Mouse (Mus musculus): Measurements from ENCODE around the gene Tspan31. TPM values are rescaled to one million over a fixed set of nuclear protein-coding genes. Genes with fewer than 3 reads are reported as not detected.

The Tspan31 gene
- total and polyA plus RNA-seq, 2 experiments from 2014 or later, result 73.5 to 117 TPM

GRCm38 (mm10) chr10:127111001-127111887 lies 41.2 kb upstream of the Tspan31 start:
- ATAC-seq (ENCODE audit: insufficient read depth, low read depth) (no peak), DNase-seq (ENCODE audit: low spot score) (no peak)
- Histone ChIP-seq H3K4me3 (ENCODE audit: low read depth, low read length) (no peak overlapping the region), H3K4me2 (ENCODE audit: low read depth, low read length) (no peak overlapping the region), H3K27ac (ENCODE audit: low read depth) (no peak overlapping the region), H3K36me3 (replicated peaks; ENCODE audit: control insufficient read depth, insufficient read depth, low read length) (peaks cover 17% of the 10 kb centered on the region; the same call in 1 of the 2 replicates), H3K9ac (replicated peaks; ENCODE audit: low read depth, low read length) (no peak overlapping the region), H3K9me3 (replicated peaks; ENCODE audit: control insufficient read depth, low read length) (no peaks in the 10 kb centered on the region), H3K27me3 (ENCODE audit: control insufficient read depth, insufficient read depth, low read length) (no peaks in the 10 kb centered on the region), H3K4me1 (ENCODE audit: control insufficient read depth, insufficient read depth) (no peaks in the 10 kb centered on the region)
- TF ChIP-seq EP300 (IDR thresholded peaks at IDR 0.05; ENCODE audit: low read depth) (no peak), CTCF (IDR thresholded peaks at IDR 0.05; ENCODE audit: low read depth) (no peak)
- WGBS, result 82% methylated on average over 15 of the region's 15 CpGs

GRCm38 (mm10) chr10:127108262-127108583 lies 38.2 kb upstream of the Tspan31 start:
- no peak overlapping the region for H3K4me2 ChIP-seq (ENCODE audit: low read depth, low read length)
- ATAC-seq (ENCODE audit: insufficient read depth, low read depth), result no peak
- H3K4me3 ChIP-seq (ENCODE audit: low read depth, low read length), result no peak overlapping the region
- 54% methylated on average over 3 of the region's 3 CpGs for WGBS
- H3K4me1 ChIP-seq (ENCODE audit: control insufficient read depth, insufficient read depth), result no peaks in the 10 kb centered on the region
- no peak for TF ChIP-seq CTCF (IDR thresholded peaks at IDR 0.05; ENCODE audit: low read depth)
- TF ChIP-seq EP300 (IDR thresholded peaks at IDR 0.05; ENCODE audit: low read depth), result no peak
- no peak for DNase-seq (ENCODE audit: low spot score)
- no peaks in the 10 kb centered on the region for H3K9me3 ChIP-seq (replicated peaks; ENCODE audit: control insufficient read depth, low read length)
- no peaks in the 10 kb centered on the region for H3K27me3 ChIP-seq (ENCODE audit: control insufficient read depth, insufficient read depth, low read length)
- H3K9ac ChIP-seq (replicated peaks; ENCODE audit: low read depth, low read length), result no peak overlapping the region
- H3K27ac ChIP-seq (ENCODE audit: low read depth), result no peak overlapping the region
- H3K36me3 ChIP-seq (replicated peaks; ENCODE audit: control insufficient read depth, insufficient read depth, low read length), result peaks cover 21% of the 10 kb centered on the region; the same call in 1 of the 2 replicates

- H3K27me3 ChIP-seq (ENCODE audit: control insufficient read depth, insufficient read depth, low read length), result no peaks in the 10 kb centered on the region
- ATAC-seq (ENCODE audit: insufficient read depth, low read depth), result no peak
- H3K36me3 ChIP-seq (replicated peaks; ENCODE audit: control insufficient read depth, insufficient read depth, low read length), result peaks cover 16% of the 10 kb centered on the region; the same call in 1 of the 2 replicates
These were observed 37.6 kb upstream of the Tspan31 start for GRCm38 (mm10) chr10:127107563-127108261.

GRCm38 (mm10) chr10:127103631-127104030 lies 33.6 kb upstream of the Tspan31 start:
- no peak for ATAC-seq (ENCODE audit: insufficient read depth, low read depth)
- Histone ChIP-seq H3K27ac (ENCODE audit: low read depth) (no peak overlapping the region), H3K9me3 (replicated peaks; ENCODE audit: control insufficient read depth, low read length) (no peaks in the 10 kb centered on the region), H3K9ac (replicated peaks; ENCODE audit: low read depth, low read length) (no peak overlapping the region), H3K4me2 (ENCODE audit: low read depth, low read length) (no peak overlapping the region), H3K4me3 (ENCODE audit: low read depth, low read length) (no peak overlapping the region), H3K27me3 (ENCODE audit: control insufficient read depth, insufficient read depth, low read length) (no peaks in the 10 kb centered on the region), H3K4me1 (ENCODE audit: control insufficient read depth, insufficient read depth) (no peaks in the 10 kb centered on the region), H3K36me3 (replicated peaks; ENCODE audit: control insufficient read depth, insufficient read depth, low read length) (peaks cover 25% of the 10 kb centered on the region)
- TF ChIP-seq EP300 (IDR thresholded peaks at IDR 0.05; ENCODE audit: low read depth) (no peak), CTCF (IDR thresholded peaks at IDR 0.05; ENCODE audit: low read depth) (no peak)
- DNase-seq (ENCODE audit: low spot score), result no peak
- WGBS, result 62% methylated on average over 7 of the region's 7 CpGs

More at GRCm38 (mm10) chr10:127107563-127108261, 37.6 kb upstream of the Tspan31 start:
- Histone ChIP-seq H3K27ac (ENCODE audit: low read depth) (no peak overlapping the region), H3K4me2 (ENCODE audit: low read depth, low read length) (no peak overlapping the region), H3K9me3 (replicated peaks; ENCODE audit: control insufficient read depth, low read length) (no peaks in the 10 kb centered on the region), H3K4me1 (ENCODE audit: control insufficient read depth, insufficient read depth) (no peaks in the 10 kb centered on the region), H3K9ac (replicated peaks; ENCODE audit: low read depth, low read length) (no peak overlapping the region), H3K4me3 (ENCODE audit: low read depth, low read length) (no peak overlapping the region)
- no peak for DNase-seq (ENCODE audit: low spot score)
- TF ChIP-seq EP300 (IDR thresholded peaks at IDR 0.05; ENCODE audit: low read depth) (no peak), CTCF (IDR thresholded peaks at IDR 0.05; ENCODE audit: low read depth) (no peak)
- 80% methylated on average over 16 of the region's 16 CpGs for WGBS

GRCm38 (mm10) chr10:127101151-127101550 lies 31.1 kb upstream of the Tspan31 start:
- Histone ChIP-seq H3K27ac (ENCODE audit: low read depth) (no peak overlapping the region), H3K4me2 (ENCODE audit: low read depth, low read length) (no peak overlapping the region), H3K4me1 (ENCODE audit: control insufficient read depth, insufficient read depth) (no peaks in the 10 kb centered on the region), H3K9ac (replicated peaks; ENCODE audit: low read depth, low read length) (no peak overlapping the region), H3K9me3 (replicated peaks; ENCODE audit: control insufficient read depth, low read length) (no peaks in the 10 kb centered on the region), H3K4me3 (ENCODE audit: low read depth, low read length) (no peak overlapping the region), H3K27me3 (ENCODE audit: control insufficient read depth, insufficient read depth, low read length) (no peaks in the 10 kb centered on the region), H3K36me3 (replicated peaks; ENCODE audit: control insufficient read depth, insufficient read depth, low read length) (peaks cover 39% of the 10 kb centered on the region)
- ATAC-seq (ENCODE audit: insufficient read depth, low read depth) (no peak), DNase-seq (ENCODE audit: low spot score) (no peak)
- 82% methylated on average over 6 of the region's 6 CpGs for WGBS
- no peak for TF ChIP-seq EP300 (IDR thresholded peaks at IDR 0.05; ENCODE audit: low read depth)
- no peak for TF ChIP-seq CTCF (IDR thresholded peaks at IDR 0.05; ENCODE audit: low read depth)
